Mouse (Mus musculus) lung, adult 2 months (tissue): ENCODE data around the gene Cdc42ep5. TPM values are rescaled to one million over a fixed set of nuclear protein-coding genes. Genes with fewer than 3 reads are reported as not detected.
"Not testable (repeated sequence)": the region's sequence is repeated elsewhere in the genome, so short reads cannot be mapped to it uniquely, and the experiment has no call there.

Source experiments
- DNase-seq: peaks from one replicate; pipeline ENCODE4 v3.0.0; 2022
- H3K4me1 ChIP-seq: fragments of 200-500 bp; 2 replicates; pipeline ENCODE4 v1.6.1; 2011; ENCODE audit warnings: low read length; ENCODE audit not compliant: control insufficient read depth, insufficient read depth
- H3K4me3 ChIP-seq: fragments of 200-500 bp; replicated peaks from 2 replicates; pipeline ENCODE3; 2011; ENCODE audit warnings: low read depth, mild to moderate bottlenecking, control low read depth, low read length; ENCODE audit errors: extremely low read depth
- CTCF ChIP-seq: fragments of 200-500 bp; IDR thresholded peaks from 2 replicates; pipeline ENCODE4 v1.5.1; 2011; ENCODE audit warnings: mild to moderate bottlenecking, low read length, control low read depth; ENCODE audit not compliant: insufficient read depth
- POLR2A ChIP-seq: fragments of 200-500 bp; IDR thresholded peaks from 2 replicates; pipeline ENCODE4 v1.6.1; 2011; ENCODE audit warnings: low read depth, mild to moderate bottlenecking, control low read depth, low read length, borderline replicate concordance; ENCODE audit errors: extremely low read depth
- WGBS: fragments of 180-500 bp; shearing (Covaris S2); methylation state at CpG from one replicate; pipeline ENCODE4 v1.1.7; 2018; 5-methylcytosine and 5-hydroxymethylcytosine counted together
- polyA plus RNA-seq: library from polyadenylated mRNA; depleted of rRNA; stranded (reverse); fragments of >200 nt; gene quantifications from 2 replicates; pipeline ENCODE4 v1.2.3, GENCODE M21; 2012; rRNA removed

Gene Cdc42ep5
- 46.9 and 51.8 TPM in 2 replicates for polyA plus RNA-seq

DNA sequence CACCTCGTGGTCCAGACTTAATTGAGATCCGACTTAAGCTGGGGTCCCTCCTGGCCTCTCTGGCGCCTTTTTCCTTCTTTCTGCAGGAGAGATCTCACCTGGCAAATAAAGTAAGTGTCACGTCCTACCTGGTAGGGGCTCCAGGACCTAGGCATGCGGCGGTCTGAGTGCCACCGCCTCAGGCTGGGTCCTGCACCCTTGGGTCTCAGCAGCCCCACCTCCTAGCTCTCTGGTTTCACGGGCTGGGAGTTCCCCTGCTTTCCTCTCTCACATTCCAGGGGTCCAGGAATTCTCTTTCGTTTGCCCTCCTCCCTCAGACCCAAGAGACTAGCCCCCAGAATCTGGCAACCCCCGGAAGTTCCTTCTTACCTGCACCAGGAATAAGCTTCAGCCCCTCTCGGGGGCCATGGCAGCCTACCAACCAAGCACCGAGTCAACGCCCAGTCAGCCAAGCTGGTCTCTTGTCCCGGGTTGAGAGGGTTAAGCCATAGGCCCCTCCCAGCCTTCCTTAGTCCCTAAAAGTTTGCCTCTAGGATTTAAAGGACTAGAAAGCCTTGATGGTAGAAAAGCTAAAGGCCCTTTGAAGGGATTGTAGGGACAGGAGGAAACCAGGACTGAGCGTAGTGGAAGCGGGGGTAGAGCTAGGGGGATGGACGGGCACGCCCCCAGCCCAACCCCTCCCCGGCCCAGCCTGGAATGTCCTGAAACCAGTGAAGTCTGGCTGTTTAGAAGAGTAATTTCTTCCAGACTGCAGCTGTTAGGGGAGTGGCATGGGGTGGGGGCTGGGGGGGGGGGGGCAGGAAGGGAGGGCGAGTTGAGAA, at the start of gene Cdc42ep5:
Gene Cdc42ep5, minus strand, starts transcription at position 771 of the 821 bp plus-strand sequence.
- WGBS: under 1% methylated on average over 19 of the region's 20 CpGs
- peak; percentile 49 for DNase-seq
- H3K4me1 ChIP-seq: peaks cover 5% of the 10 kb centered on the region; the same call in 1 of the 2 replicates
- no peak for TF ChIP-seq POLR2A
- no peak for TF ChIP-seq CTCF
- peak within 1 kb of the TSS; percentile 66 for H3K4me3 ChIP-seq

DNA sequence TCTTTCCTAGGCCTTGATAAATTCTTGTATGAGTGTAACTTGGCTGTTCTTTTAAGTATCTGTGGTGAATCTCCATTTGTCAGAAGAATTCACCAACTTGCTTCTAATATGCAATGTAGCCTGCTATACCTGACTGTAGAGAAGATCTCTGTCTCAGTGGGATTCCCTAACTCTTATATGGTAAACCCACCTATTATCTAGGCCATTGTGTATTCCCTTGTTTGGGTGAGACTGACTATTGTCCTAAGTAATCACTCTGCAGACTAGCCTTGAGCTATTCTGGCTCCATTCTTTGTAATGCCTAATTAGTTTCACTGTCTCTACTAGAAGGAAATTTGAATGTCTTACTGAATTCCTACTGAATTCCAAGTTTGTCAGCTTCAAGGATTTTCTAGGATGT, 48.8 kb upstream of the Cdc42ep5 start:
- DNase-seq, H3K4me3 ChIP-seq, H3K4me1 ChIP-seq: not testable (repeated sequence)

DNA sequence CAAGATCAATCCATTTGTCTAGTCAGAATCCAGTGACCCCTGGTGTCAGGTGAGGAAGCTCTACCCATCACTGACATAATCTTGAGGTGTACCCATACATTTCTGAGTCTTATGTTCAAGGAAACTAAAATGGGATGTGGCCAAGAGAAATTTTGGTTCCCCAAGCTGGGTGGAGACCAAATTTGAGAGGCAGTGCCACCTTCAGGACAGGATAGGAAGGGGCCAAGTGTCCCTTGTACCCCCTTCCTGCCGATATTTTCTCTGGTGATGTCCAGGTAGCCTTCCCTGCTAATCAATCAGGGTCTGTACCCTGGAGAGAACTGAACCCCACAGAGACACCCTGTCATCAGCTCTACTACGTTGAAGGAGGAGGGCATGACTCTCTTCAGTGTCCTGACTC, 44.0 kb upstream of the Cdc42ep5 start:
- no peak for DNase-seq
- TF ChIP-seq POLR2A: no peak
- TF ChIP-seq CTCF: peak; percentile 18; the same call in 1 of the 2 replicates
- 22% methylated on average over 2 of the region's 2 CpGs for WGBS
- Histone ChIP-seq H3K4me1 (no peaks in the 10 kb centered on the region), H3K4me3 (no peak overlapping the region)

DNA sequence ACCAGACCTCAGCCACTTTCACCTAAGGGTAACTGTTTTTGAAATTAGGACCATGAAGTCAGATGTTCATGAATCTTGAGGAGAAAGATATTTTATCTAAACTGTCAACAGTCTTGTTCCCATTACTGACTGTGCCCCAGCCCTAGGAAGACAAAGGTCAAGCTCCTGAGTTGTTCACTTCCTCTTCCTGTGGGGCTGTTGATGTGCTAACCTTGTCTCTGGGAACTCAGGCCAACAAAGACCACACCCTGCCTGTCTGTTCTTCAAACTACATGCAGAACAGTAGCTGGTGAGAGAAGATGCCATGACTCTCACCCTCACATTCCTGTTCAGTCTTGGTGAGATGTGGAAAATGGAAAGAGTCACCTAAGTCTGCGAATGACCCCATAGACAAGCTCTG, 42.5 kb upstream of the Cdc42ep5 start:
- Histone ChIP-seq H3K4me3 (no peak overlapping the region), H3K4me1 (no peaks in the 10 kb centered on the region)
- 78% methylated on average over 1 of the region's 1 CpGs for WGBS
- DNase-seq: no peak
- TF ChIP-seq POLR2A (no peak), CTCF (no peak)

DNA sequence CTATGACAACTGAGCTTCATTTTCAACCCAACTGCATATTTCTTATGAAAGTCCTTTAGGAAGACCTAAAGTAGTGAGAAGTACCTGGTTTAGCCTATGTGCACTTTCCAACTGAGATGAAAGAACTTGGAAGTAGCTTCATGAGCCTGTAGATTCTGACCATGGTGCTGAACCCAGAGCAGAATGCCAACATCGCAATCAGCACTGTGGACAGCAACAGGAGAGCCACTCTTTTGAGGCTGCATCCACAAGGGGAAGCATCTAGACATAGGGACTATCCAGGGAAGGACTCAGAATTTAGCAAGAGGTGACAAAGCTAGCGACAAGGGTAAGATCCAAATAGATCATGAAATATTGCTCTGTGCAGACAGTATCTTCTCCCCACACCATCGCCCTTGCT, 13.8 kb upstream of the Cdc42ep5 start:
- no peak for DNase-seq
- TF ChIP-seq POLR2A: no peak
- TF ChIP-seq CTCF: no peak
- Histone ChIP-seq H3K4me1 (no peaks in the 10 kb centered on the region), H3K4me3 (no peak overlapping the region)
- 39% methylated on average over 3 of the region's 3 CpGs for WGBS

DNA sequence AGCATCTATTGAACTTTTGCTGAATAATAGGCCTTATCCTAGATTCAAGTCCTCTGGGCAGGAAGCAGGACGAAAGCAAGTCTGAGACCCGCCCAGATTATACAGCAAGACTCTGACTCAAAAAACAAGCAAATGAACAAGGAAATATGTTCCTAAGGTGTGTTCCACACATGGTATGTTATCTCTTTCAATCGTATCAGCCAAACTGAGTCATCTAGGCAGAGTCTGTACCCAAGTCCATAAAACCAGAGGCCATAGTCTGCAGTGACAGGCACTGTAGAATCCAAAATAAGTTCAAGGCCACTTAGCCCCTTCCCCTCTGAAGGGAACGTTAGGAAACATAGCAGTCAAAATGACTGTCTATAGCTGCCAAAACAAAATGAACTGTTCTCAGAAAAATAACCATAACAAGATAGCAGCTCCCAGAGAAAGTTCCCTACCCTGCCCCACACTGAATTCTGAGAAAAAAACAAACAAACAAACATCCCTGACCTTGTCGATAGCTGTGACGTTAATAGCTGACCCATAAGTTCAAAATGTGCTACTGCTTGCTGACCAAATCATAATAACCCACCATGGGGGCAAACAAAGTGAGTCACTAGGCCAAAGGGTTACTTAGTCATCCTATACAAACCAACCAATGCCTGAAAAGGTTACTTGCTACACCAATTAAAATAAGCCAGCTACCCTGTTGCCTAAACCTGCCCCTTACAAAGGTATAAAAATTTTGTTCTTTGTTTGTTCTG, 5.7 kb upstream of the Cdc42ep5 start:
- Histone ChIP-seq H3K4me3 (no peak overlapping the region), H3K4me1 (no peaks in the 10 kb centered on the region)
- no peak for DNase-seq
- WGBS: 62% methylated on average over 6 of the region's 6 CpGs
- TF ChIP-seq POLR2A (no peak), CTCF (no peak)

DNA sequence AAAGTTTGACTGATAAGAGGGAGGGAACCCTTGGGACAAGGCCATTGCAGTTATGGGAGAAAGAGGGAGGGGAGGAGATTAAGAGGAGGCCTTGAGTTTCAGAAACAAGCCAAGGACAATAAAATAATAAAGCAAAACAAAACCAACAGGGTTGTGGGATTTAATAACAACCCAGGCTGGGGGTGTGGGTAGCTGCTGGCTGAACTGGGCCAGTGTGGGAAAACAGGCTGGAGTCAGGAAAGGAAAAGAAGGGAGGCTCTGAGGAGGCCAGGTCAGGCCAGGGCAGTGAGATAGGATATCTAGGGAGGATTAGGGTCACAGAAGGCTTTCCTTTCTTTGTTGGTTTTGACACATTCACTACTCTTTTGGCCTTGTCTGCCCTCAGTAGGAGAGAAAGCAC, 2.4 kb upstream of the Cdc42ep5 start:
- TF ChIP-seq CTCF (no peak), POLR2A (no peak)
- no peak overlapping the region for H3K4me3 ChIP-seq
- no peak for DNase-seq

DNA sequence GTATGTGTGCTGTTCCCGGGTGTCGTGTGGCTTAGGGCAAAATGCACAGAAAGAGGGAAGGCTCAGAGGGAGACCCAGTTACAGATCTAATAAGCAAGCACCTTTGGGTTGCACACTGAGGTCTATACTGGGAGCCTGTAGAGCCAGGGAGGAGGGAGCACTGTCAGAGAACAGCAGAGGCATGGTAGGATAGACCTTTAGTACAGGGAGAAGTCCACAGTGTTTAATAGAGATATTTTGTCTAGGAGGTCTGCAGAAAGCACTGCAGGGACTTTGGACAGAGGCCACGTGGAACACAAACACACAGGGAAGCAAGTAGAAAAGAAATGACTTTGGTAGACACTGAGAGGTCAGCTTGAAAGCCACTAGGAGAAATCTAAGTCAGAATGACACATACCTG, 626 bp upstream of the Cdc42ep5 start:
- peaks cover 5% of the 10 kb centered on the region; the same call in 1 of the 2 replicates for H3K4me1 ChIP-seq
- 22% methylated on average over 3 of the region's 3 CpGs for WGBS
- TF ChIP-seq POLR2A: no peak
- no peak for TF ChIP-seq CTCF
- H3K4me3 ChIP-seq: no peak overlapping the region
- no peak for DNase-seq

More for the DNA sequence above, 2.4 kb upstream of the Cdc42ep5 start:
- peaks cover 5% of the 10 kb centered on the region; the same call in 1 of the 2 replicates for H3K4me1 ChIP-seq

- 2% methylated on average over 11 of the region's 11 CpGs for WGBS
- TF ChIP-seq POLR2A (no peak), CTCF (no peak)
- H3K4me1 ChIP-seq: peaks cover 5% of the 10 kb centered on the region; the same call in 1 of the 2 replicates
- H3K4me3 ChIP-seq: peak overlapping the region; percentile 66
- no peak for DNase-seq
Measured at GRCm38 (mm10) chr7:4163571-4164072, 1.0 kb downstream of the Cdc42ep5 start.

- not testable (repeated sequence) for H3K4me3 ChIP-seq, DNase-seq, H3K4me1 ChIP-seq
- 93% methylated on average over 4 of the region's 4 CpGs for WGBS
Measured at GRCm38 (mm10) chr7:4161596-4161995, 3.1 kb downstream of the Cdc42ep5 start.

- TF ChIP-seq POLR2A: no peak
- no peak for TF ChIP-seq CTCF
- Histone ChIP-seq H3K4me1 (peaks cover 3% of the 10 kb centered on the region), H3K4me3 (no peak overlapping the region)
- no peak for DNase-seq
- WGBS: 49% methylated on average over 4 of the region's 4 CpGs
Measured at GRCm38 (mm10) chr7:4154976-4155375, 9.7 kb downstream of the Cdc42ep5 start.
